Mouse (Mus musculus) hindbrain, embryonic 13.5 days (tissue): ENCODE results near the gene Palm2. TPM values are rescaled to one million over a fixed set of nuclear protein-coding genes. Genes with fewer than 3 reads are reported as not detected.

Source experiments
- ATAC-seq: fragments of 200-750 bp; cut with Nextera tagmentation; 2 replicates; pipeline ENCODE4 v1.8.0; 2017; ENCODE audit warnings: moderate TSS enrichment; ENCODE audit not compliant: low FRiP score
- H3K27ac ChIP-seq: fragments of 300-500 bp; sonication (generic); 2 replicates; pipeline ENCODE4 v1.5.1; 2015; ENCODE audit warnings: inconsistent platforms, mild to moderate bottlenecking, moderate library complexity
- H3K27me3 ChIP-seq: fragments of 300-500 bp; sonication (generic); 2 replicates; pipeline ENCODE4 v1.6.1; 2015; ENCODE audit warnings: mild to moderate bottlenecking, inconsistent platforms
- H3K36me3 ChIP-seq: fragments of 300-500 bp; sonication (generic); 2 replicates; pipeline ENCODE4 v1.6.1; 2015; ENCODE audit warnings: mild to moderate bottlenecking, inconsistent platforms
- H3K4me1 ChIP-seq: fragments of 300-500 bp; sonication (generic); replicated peaks from 2 replicates; pipeline ENCODE4 v1.6.1; 2015; ENCODE audit warnings: inconsistent platforms
- H3K4me2 ChIP-seq: fragments of 300-500 bp; sonication (generic); 2 replicates; pipeline ENCODE4 v1.6.1; 2015; ENCODE audit warnings: inconsistent platforms, mild to moderate bottlenecking, moderate library complexity
- H3K4me3 ChIP-seq: fragments of 300-500 bp; sonication (generic); 2 replicates; pipeline ENCODE4 v1.5.1; 2015; ENCODE audit warnings: mild to moderate bottlenecking, inconsistent platforms
- H3K9ac ChIP-seq: fragments of 300-500 bp; sonication (generic); 2 replicates; pipeline ENCODE4 v1.6.1; 2015; ENCODE audit warnings: mild to moderate bottlenecking, inconsistent platforms
- H3K9me3 ChIP-seq: fragments of 300-500 bp; sonication (generic); 2 replicates; pipeline ENCODE4 v1.6.1; 2016; ENCODE audit warnings: inconsistent platforms
- WGBS: fragments of 180-500 bp; shearing (Covaris S2); methylation state at CpG from one replicate; pipeline ENCODE4 v1.1.7; 2015; 5-methylcytosine and 5-hydroxymethylcytosine counted together
- polyA plus RNA-seq: library from polyadenylated mRNA; unstranded; fragments of >200 nt; fragmentation: Nextera tagmentation; extraction: Ambion mirVana; gene quantifications from 2 replicates; pipeline ENCODE4 v1.2.1, GENCODE M21; 2015

The Palm2 gene
- polyA plus RNA-seq, 1 experiment from 2014 or later, result 7.7 TPM

DNA sequence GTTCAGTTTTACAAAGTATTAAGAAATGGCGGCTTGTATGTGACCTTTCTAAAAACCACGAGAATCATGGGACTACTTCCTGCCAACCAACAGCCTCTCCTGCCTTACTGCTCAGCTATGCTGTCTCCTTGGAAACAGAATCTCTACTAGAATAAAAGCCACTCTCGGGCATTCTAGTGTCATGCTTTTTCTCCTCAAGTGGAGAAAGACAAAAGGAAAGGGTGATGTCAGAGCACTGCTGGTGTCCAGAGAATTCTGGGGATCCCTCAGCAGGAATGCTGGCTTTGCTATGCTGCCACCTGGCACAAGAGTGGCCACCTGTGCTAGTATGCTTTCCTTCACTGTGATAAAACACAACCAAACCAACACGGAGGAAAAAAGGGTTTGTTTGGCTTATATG lies 226.4 kb downstream of the Palm2 start:
- H3K4me2 ChIP-seq, result no peak overlapping the region

GRCm38 (mm10) chr4:57666101-57666500 lies 232.1 kb downstream of the Palm2 start:
- no peaks in the 10 kb centered on the region; the same call in 1 of the 2 replicates for H3K27me3 ChIP-seq
- H3K27ac ChIP-seq, result no peak overlapping the region
- H3K9ac ChIP-seq, result no peak overlapping the region
- no peaks in the 10 kb centered on the region for H3K9me3 ChIP-seq
- WGBS, result 81% methylated on average over 3 of the region's 3 CpGs
- no peak overlapping the region for H3K4me2 ChIP-seq
- no peaks in the 10 kb centered on the region; the same call in 1 of the 2 replicates for H3K36me3 ChIP-seq
- H3K4me3 ChIP-seq, result no peak overlapping the region
- ATAC-seq, result no peak
- H3K4me1 ChIP-seq, result no peaks in the 10 kb centered on the region

More for the DNA sequence above, 226.4 kb downstream of the Palm2 start:
- Histone ChIP-seq H3K4me1 (peaks cover 13% of the 10 kb centered on the region), H3K9me3 (no peaks in the 10 kb centered on the region), H3K27me3 (no peaks in the 10 kb centered on the region; the same call in 1 of the 2 replicates), H3K9ac (no peak overlapping the region), H3K36me3 (peaks cover 9% of the 10 kb centered on the region; the same call in 1 of the 2 replicates), H3K4me3 (no peak overlapping the region), H3K27ac (peak overlapping the region; percentile 48; the same call in 1 of the 2 replicates)
- 6% methylated on average over 4 of the region's 4 CpGs for WGBS
- ATAC-seq, result peak; percentile 79; the same call in 1 of the 2 replicates

DNA sequence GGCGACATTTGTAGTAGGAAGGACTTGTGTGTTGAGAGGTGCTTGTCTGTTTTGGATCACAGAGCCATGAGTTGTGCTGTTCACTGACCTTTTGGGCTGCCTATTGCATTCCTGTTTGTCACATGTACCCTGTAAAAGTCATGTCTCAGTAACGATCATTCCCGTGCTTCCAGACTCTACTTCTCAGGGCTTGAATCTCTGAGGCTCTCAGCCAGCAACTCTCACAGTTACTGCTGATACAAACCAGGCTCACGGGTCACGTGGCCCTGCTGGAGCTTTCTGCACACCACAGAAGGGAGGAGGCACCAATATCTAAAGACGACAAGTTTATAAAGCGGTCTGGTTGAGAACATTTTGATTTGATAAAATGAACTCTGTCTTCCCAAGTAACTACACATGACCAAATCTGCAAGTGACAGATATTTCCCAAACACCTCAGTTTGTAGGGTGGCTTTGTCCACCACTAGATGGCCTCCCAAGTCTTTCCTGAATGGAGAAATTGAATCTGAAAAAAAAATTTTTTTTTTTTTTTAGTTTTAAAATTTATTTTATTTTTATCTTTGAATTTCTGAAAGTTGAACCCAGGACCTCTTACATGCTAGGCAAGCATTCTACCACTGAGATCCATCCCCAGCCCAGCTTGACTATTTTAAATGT lies 236.9 kb downstream of the Palm2 start:
- no peak overlapping the region for H3K4me3 ChIP-seq
- ATAC-seq, result no peak
- 69% methylated on average over 7 of the region's 7 CpGs for WGBS

GRCm38 (mm10) chr4:57672541-57672940 lies 238.5 kb downstream of the Palm2 start:
- Histone ChIP-seq H3K4me2 (no peak overlapping the region), H3K9me3 (no peaks in the 10 kb centered on the region), H3K27me3 (no peaks in the 10 kb centered on the region), H3K27ac (no peak overlapping the region), H3K36me3 (no peaks in the 10 kb centered on the region), H3K4me3 (no peak overlapping the region), H3K4me1 (peaks cover 16% of the 10 kb centered on the region), H3K9ac (no peak overlapping the region)
- ATAC-seq, result no peak
- WGBS, result 79% methylated on average over 4 of the region's 4 CpGs

More for the DNA sequence above, 236.9 kb downstream of the Palm2 start:
- H3K9ac ChIP-seq, result no peak overlapping the region
- H3K27me3 ChIP-seq, result no peaks in the 10 kb centered on the region
- H3K4me2 ChIP-seq, result no peak overlapping the region
- peaks cover 16% of the 10 kb centered on the region for H3K4me1 ChIP-seq
- no peaks in the 10 kb centered on the region for H3K36me3 ChIP-seq
- H3K27ac ChIP-seq, result no peak overlapping the region
- no peaks in the 10 kb centered on the region for H3K9me3 ChIP-seq

DNA sequence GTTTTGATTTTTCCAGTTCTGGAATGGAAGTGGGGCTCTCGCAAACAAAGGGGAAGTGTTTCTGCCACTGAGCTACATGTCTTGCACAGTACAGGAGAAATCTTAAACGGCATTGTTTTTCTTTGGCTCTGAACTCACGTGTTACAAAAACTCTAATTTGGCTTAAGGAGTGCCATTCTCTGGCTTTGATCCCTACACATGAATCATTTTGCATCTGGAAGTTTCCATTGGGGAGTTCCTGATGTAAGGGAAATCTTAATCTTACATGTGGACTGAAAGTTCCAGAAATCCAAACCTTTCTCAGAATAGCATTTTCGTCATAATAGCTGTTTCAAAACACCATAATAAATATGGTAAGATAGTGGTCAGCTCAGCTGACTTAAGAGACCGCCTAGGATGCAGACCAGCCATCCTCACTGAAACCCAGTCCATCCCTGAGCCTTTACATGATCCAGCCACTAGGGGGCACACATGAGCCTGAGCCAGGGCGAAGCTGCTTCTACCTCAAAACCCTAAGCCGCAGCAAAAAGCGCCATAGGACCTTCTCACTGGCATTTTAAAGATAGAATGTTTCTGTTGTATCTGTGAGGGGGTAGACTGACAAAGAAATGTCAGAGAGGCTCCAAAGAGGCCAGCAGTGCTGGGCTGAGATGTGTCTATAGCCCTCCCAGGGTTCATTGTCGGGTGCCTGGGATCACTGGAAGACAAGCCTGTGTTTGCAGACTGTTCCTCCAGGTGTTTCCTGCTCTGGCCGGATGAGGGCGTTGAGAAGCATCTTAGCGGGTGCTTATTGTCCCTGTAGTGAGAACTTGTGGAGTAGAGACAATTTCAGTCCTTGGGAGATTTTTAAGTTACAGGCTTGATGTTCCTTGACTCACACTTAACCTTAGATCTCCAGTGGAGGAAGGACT lies 239.2 kb downstream of the Palm2 start:
- ATAC-seq, result peak; percentile 47; the same call in 1 of the 2 replicates
- H3K4me3 ChIP-seq, result peak overlapping the region; percentile 22
- peak overlapping the region; percentile 55 for H3K4me2 ChIP-seq
- no peaks in the 10 kb centered on the region for H3K9me3 ChIP-seq
- H3K9ac ChIP-seq, result peak overlapping the region; percentile 60; the same call in 1 of the 2 replicates
- no peaks in the 10 kb centered on the region for H3K36me3 ChIP-seq
- H3K27me3 ChIP-seq, result no peaks in the 10 kb centered on the region
- 12% methylated on average over 12 of the region's 12 CpGs for WGBS
- peaks cover 16% of the 10 kb centered on the region for H3K4me1 ChIP-seq
- H3K27ac ChIP-seq, result 0 out of 2 replicates have a peak overlapping the region, but pooled peaks have one; percentile 4

- Histone ChIP-seq H3K27ac (no peak overlapping the region), H3K4me2 (no peak overlapping the region), H3K4me3 (no peak overlapping the region), H3K36me3 (no peaks in the 10 kb centered on the region), H3K4me1 (peaks cover 16% of the 10 kb centered on the region), H3K27me3 (no peaks in the 10 kb centered on the region), H3K9ac (no peak overlapping the region), H3K9me3 (no peaks in the 10 kb centered on the region)
- 83% methylated on average over 7 of the region's 7 CpGs for WGBS
- no peak for ATAC-seq
Measured at GRCm38 (mm10) chr4:57674351-57674750, 240.3 kb downstream of the Palm2 start.

DNA sequence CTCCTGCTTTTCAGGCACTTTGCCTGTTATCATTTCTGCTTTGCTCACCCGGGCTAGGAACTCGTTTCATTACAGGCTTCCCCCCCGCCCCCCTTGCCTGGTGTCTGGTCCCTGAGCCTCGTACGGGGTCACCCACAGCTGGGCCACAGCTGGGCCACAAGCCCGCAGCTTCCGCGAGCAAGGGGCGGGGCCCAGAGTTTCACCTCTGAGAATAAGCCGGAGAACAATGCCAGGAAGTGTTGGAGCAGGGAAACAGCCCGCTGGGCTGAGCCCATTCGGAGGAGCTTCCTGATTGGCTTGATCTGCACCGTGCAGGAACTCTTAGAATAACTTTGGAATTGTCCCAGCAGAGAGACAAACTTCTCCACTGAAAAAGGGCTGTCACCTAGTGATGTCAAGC lies 241.3 kb downstream of the Palm2 start:
- H3K9ac ChIP-seq, result peak overlapping the region; percentile 51
- H3K4me2 ChIP-seq, result peak overlapping the region; percentile 52
- H3K9me3 ChIP-seq, result no peaks in the 10 kb centered on the region
- H3K4me3 ChIP-seq, result peak overlapping the region; percentile 27
- H3K36me3 ChIP-seq, result no peaks in the 10 kb centered on the region
- peak overlapping the region; percentile 50; the same call in 1 of the 2 replicates for H3K27ac ChIP-seq
- H3K27me3 ChIP-seq, result no peaks in the 10 kb centered on the region
- ATAC-seq, result peak; percentile 55
- H3K4me1 ChIP-seq, result peaks cover 16% of the 10 kb centered on the region
- WGBS, result 2% methylated on average over 13 of the region's 13 CpGs

DNA sequence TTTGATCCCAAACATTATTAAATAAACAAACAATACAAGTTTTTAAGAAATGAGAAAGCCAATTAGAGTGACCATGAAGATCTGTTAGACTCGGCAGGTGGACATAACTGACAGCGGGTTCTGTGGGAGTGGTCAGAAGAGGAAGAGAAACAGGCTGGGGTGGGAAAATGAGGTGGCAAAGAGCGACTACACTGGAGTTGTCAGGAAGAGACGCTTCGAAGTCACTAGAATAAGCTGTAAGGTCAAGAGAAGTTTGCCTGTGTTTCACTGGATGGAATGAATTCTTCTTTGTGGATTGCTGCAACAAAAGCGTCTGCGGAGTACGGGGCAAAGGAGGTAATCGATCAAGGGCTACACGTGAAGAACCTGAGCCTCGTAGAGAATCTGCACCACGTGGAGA lies 243.9 kb downstream of the Palm2 start:
- H3K4me1 ChIP-seq, result peaks cover 21% of the 10 kb centered on the region
- H3K36me3 ChIP-seq, result no peaks in the 10 kb centered on the region
- H3K4me2 ChIP-seq, result no peak overlapping the region
- no peaks in the 10 kb centered on the region for H3K9me3 ChIP-seq
- H3K4me3 ChIP-seq, result no peak overlapping the region
- ATAC-seq, result no peak
- H3K9ac ChIP-seq, result no peak overlapping the region
- no peaks in the 10 kb centered on the region for H3K27me3 ChIP-seq
- WGBS, result 81% methylated on average over 12 of the region's 12 CpGs
- no peak overlapping the region for H3K27ac ChIP-seq

GRCm38 (mm10) chr4:57678991-57679457 lies 245.0 kb downstream of the Palm2 start:
- Histone ChIP-seq H3K27ac (no peak overlapping the region), H3K4me3 (no peak overlapping the region), H3K4me1 (peaks cover 18% of the 10 kb centered on the region), H3K4me2 (no peak overlapping the region), H3K36me3 (no peaks in the 10 kb centered on the region), H3K27me3 (no peaks in the 10 kb centered on the region), H3K9me3 (no peaks in the 10 kb centered on the region), H3K9ac (no peak overlapping the region)
- ATAC-seq, result no peak
- WGBS, result 77% methylated on average over 9 of the region's 9 CpGs

- H3K4me1 ChIP-seq, result peaks cover 11% of the 10 kb centered on the region
- ATAC-seq, result no peak
- no peak overlapping the region for H3K27ac ChIP-seq
- H3K27me3 ChIP-seq, result no peaks in the 10 kb centered on the region
- no peaks in the 10 kb centered on the region for H3K9me3 ChIP-seq
- H3K9ac ChIP-seq, result no peak overlapping the region
- H3K36me3 ChIP-seq, result no peaks in the 10 kb centered on the region
- no peak overlapping the region for H3K4me3 ChIP-seq
- 45% methylated on average over 12 of the region's 12 CpGs for WGBS
- H3K4me2 ChIP-seq, result no peak overlapping the region
Measured at GRCm38 (mm10) chr4:57680186-57680585, 246.1 kb downstream of the Palm2 start.

DNA sequence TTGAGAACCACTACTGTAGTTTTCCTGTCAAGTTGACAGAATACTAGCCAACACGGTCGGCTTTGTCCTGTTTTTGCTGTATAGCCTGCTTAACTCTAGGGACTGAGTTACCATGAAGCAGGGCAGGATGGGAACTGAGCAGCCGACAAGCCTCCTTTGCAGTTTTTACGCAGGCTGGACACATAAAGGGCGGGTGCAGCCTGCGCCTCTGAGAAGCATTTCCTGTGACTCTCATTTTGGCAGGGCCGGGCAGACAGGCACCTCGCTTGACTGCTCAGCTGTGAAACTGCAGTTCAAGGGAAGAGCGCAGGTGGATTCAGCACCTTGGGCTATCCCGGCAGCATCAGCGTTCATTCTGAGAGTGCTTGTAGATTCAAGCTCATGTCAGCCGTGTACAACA lies 247.5 kb downstream of the Palm2 start:
- WGBS, result 56% methylated on average over 12 of the region's 12 CpGs
- Histone ChIP-seq H3K4me3 (no peak overlapping the region), H3K9me3 (no peaks in the 10 kb centered on the region), H3K36me3 (no peaks in the 10 kb centered on the region), H3K4me2 (no peak overlapping the region), H3K9ac (no peak overlapping the region), H3K4me1 (peaks cover 5% of the 10 kb centered on the region; the same call in 1 of the 2 replicates), H3K27ac (no peak overlapping the region), H3K27me3 (no peaks in the 10 kb centered on the region)
- no peak for ATAC-seq

DNA sequence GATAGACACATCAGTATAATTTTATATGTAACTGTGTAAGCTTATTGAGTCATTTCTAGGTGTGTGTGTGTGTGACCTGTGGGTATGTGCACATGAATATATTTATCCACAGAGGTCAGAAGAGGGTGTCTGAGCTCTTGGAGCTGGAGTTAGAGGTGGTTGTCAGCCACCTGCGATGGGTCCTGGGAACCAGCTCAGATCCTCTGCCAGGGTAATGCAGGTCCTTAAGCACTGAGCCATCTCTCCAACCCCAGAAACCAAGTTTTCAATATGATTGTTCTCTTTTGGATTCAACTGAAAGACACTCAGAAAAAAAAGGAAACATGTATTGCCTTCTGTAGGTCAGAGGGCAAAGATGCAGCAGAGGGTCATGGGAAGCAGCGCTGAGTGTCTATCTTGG lies 248.3 kb downstream of the Palm2 start:
- no peaks in the 10 kb centered on the region for H3K9me3 ChIP-seq
- no peaks in the 10 kb centered on the region for H3K27me3 ChIP-seq
- no peak overlapping the region for H3K27ac ChIP-seq
- peaks cover 5% of the 10 kb centered on the region; the same call in 1 of the 2 replicates for H3K4me1 ChIP-seq
- no peak overlapping the region for H3K4me2 ChIP-seq
- H3K36me3 ChIP-seq, result no peaks in the 10 kb centered on the region
- no peak overlapping the region for H3K4me3 ChIP-seq
- no peak overlapping the region for H3K9ac ChIP-seq
- no peak for ATAC-seq
- 99% methylated on average over 2 of the region's 2 CpGs for WGBS
